Mouse (Mus musculus) myocyte (in vitro differentiated cells): Measurements from ENCODE around the gene Zfpm1. TPM values are rescaled to one million over a fixed set of nuclear protein-coding genes. Genes with fewer than 3 reads are reported as not detected.
A peak's percentile ranks its signal among the peaks of the same experiment; 100 is the strongest.

Experiments
- H3K27me3 ChIP-seq: one replicate; pipeline ENCODE4 v1.6.1; 2011; ENCODE audit not compliant: control insufficient read depth, insufficient read depth, insufficient read length
- H3K36me3 ChIP-seq: one replicate; pipeline ENCODE4 v1.6.1; 2011; ENCODE audit not compliant: control insufficient read depth, insufficient read depth
- H3K4me2 ChIP-seq: one replicate; pipeline ENCODE4 v1.6.1; 2011; ENCODE audit warnings: low read depth, control low read depth
- H3K4me3 ChIP-seq: one replicate; pipeline ENCODE4 v1.5.1; 2011; ENCODE audit warnings: mild to moderate bottlenecking, control low read depth, moderate library complexity
- H3K79me2 ChIP-seq: one replicate; pipeline ENCODE4 v1.6.1; 2011; ENCODE audit not compliant: control insufficient read depth, insufficient read depth
- H3ac ChIP-seq: one replicate; pipeline ENCODE4 v1.6.1; 2011; ENCODE audit not compliant: control insufficient read depth, insufficient read length
- CEBPB ChIP-seq: IDR thresholded peaks from 2 replicates; pipeline ENCODE4 v1.6.1; 2011; ENCODE audit warnings: mild to moderate bottlenecking, moderate library complexity; ENCODE audit not compliant: poor library complexity, insufficient read depth, severe bottlenecking
- E2F4 ChIP-seq: IDR thresholded peaks from one replicate; pipeline ENCODE4 v1.6.1; 2011; ENCODE audit warnings: mild to moderate bottlenecking, control low read depth, moderate library complexity; ENCODE audit not compliant: insufficient read depth
- MAX ChIP-seq: IDR thresholded peaks from one replicate; pipeline ENCODE4 v1.6.1; 2011; ENCODE audit warnings: low read depth, mild to moderate bottlenecking, control low read depth
- MYOD1 ChIP-seq, 3 experiments: IDR thresholded peaks; one replicate each; pipeline ENCODE4 v1.6.1; 2011; ENCODE audit warnings: control low read depth in 2 of 3, low read depth in 2 of 3, mild to moderate bottlenecking in 2 of 3, moderate library complexity in 1 of 3; ENCODE audit not compliant: insufficient read length in 2 of 3, control insufficient read depth in 1 of 3
- MYOG ChIP-seq, 3 experiments: IDR thresholded peaks; one replicate each; pipeline ENCODE4 v1.6.1; 2011; ENCODE audit warnings: control low read depth in 2 of 3, low read depth in 2 of 3, mild to moderate bottlenecking in 2 of 3; ENCODE audit not compliant: insufficient read length in 2 of 3, control insufficient read depth in 1 of 3, insufficient read depth in 1 of 3
- POLR2A ChIP-seq: IDR thresholded peaks from one replicate; pipeline ENCODE4 v1.6.1; 2011; ENCODE audit warnings: low read depth, mild to moderate bottlenecking, control low read depth, moderate library complexity; ENCODE audit not compliant: insufficient read length
- POLR2AphosphoS2 ChIP-seq: IDR thresholded peaks from one replicate; pipeline ENCODE4 v1.6.1; 2011; ENCODE audit warnings: low read depth, control low read depth; ENCODE audit not compliant: insufficient read length
- REST ChIP-seq: IDR thresholded peaks from one replicate; pipeline ENCODE4 v1.6.1; 2011; ENCODE audit warnings: mild to moderate bottlenecking, control low read depth, moderate library complexity; ENCODE audit not compliant: insufficient read depth, insufficient read length
- SRF ChIP-seq: IDR thresholded peaks from one replicate; pipeline ENCODE4 v1.6.1; 2011; ENCODE audit warnings: low read depth; ENCODE audit not compliant: control insufficient read depth, insufficient read length
- TCF12 ChIP-seq: IDR thresholded peaks from one replicate; pipeline ENCODE4 v1.6.1; 2011; ENCODE audit warnings: mild to moderate bottlenecking, control low read depth; ENCODE audit not compliant: poor library complexity, insufficient read depth, severe bottlenecking
- TCF3 ChIP-seq: IDR thresholded peaks from one replicate; pipeline ENCODE4 v1.6.1; 2011; ENCODE audit warnings: low read depth, control low read depth; ENCODE audit not compliant: insufficient read length
- USF1 ChIP-seq: IDR thresholded peaks from one replicate; pipeline ENCODE4 v1.6.1; 2011; ENCODE audit warnings: low read depth, mild to moderate bottlenecking, control low read depth, moderate library complexity
- polyA plus RNA-seq: library from polyadenylated mRNA; unstranded; fragments of >200 nt; fragmentation: generic; extraction: Trizol; gene quantifications from one replicate; pipeline ENCODE4 v1.2.1, GENCODE M21; 2012; ENCODE audit warnings: missing spikeins

Zfpm1 gene
- polyA plus RNA-seq, 1 experiment, result 22.6 TPM

GRCm38 (mm10) chr8:122264243-122264642, 17.7 kb upstream of the Zfpm1 start:
- Histone ChIP-seq H3K4me3 (no peak overlapping the region), H3K4me2 (no peak overlapping the region), H3K27me3 (no peaks in the 10 kb centered on the region), H3K36me3 (peaks cover 4% of the 10 kb centered on the region), H3ac (no peak overlapping the region), H3K79me2 (no peaks in the 10 kb centered on the region)
- TF ChIP-seq TCF3 (no peak), E2F4 (no peak), POLR2A (no peak), POLR2AphosphoS2 (no peak), TCF12 (no peak), SRF (no peak), MAX (no peak), USF1 (no peak), MYOD1 (IDR thresholded peaks at IDR 0.05; ENCODE audit: control insufficient read depth in 1 of 3, insufficient read length in 2 of 3, low read depth in 2 of 3) (no peak), MYOG (IDR thresholded peaks at IDR 0.05; ENCODE audit: control insufficient read depth in 1 of 3, insufficient read depth in 1 of 3, insufficient read length in 2 of 3, low read depth in 2 of 3) (no peak), CEBPB (no peak)

DNA sequence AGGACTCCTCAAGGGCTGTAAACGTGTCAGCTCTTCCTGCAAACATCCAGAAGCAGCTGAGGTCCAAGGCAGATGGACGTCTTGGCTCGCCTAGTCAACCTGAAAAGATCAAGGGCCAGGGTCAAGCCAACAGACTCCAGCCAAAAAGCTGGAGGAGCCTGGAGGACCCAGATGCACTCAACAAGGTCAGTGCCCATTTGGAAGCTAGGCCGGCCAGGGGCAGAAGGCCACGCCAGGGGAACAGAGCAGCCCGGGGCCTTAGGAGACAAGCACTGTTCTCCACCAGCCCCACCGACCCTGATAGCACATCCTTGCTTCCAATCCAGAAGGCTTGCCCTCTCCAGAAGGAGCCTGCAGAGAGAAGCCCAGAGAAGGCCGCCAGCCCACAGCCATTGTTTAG, 16.4 kb upstream of the Zfpm1 start:
- TF ChIP-seq SRF, result no peak
- TF ChIP-seq USF1, result no peak
- no peak for TF ChIP-seq E2F4
- no peak for TF ChIP-seq TCF12
- no peak for TF ChIP-seq MYOD1 (IDR thresholded peaks at IDR 0.05; ENCODE audit: control insufficient read depth in 1 of 3, insufficient read length in 2 of 3, low read depth in 2 of 3)
- no peak for TF ChIP-seq MAX
- TF ChIP-seq REST, result no peak
- TF ChIP-seq POLR2A, result no peak
- no peak for TF ChIP-seq CEBPB
- TF ChIP-seq POLR2AphosphoS2, result no peak
- no peak for TF ChIP-seq MYOG (IDR thresholded peaks at IDR 0.05; ENCODE audit: control insufficient read depth in 1 of 3, insufficient read depth in 1 of 3, insufficient read length in 2 of 3, low read depth in 2 of 3)
- no peak for TF ChIP-seq TCF3
- Histone ChIP-seq H3K27me3 (no peaks in the 10 kb centered on the region), H3K4me3 (no peak overlapping the region), H3K36me3 (peaks cover 4% of the 10 kb centered on the region), H3K79me2 (no peaks in the 10 kb centered on the region), H3ac (no peak overlapping the region), H3K4me2 (no peak overlapping the region)

DNA sequence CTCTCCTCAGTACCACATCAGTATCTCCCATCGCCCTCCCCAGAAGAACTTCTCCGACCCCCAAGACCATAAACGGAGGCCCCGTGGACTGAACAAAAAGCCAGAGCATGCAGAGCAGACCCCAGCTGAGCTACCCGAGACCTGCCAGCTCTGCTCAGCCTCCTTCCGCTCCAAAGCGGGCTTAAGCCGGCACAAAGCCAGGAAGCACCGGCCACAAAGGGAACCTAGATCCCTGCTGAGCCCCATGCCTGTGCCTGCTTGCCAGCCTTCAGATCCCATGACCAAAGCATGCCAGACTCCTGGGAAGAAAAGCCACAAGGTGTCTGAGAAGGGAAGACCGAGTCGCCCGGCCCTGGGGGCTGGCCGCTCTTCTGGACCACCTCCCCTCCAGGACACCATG, 15.1 kb upstream of the Zfpm1 start:
- Histone ChIP-seq H3K4me3 (no peak overlapping the region), H3K79me2 (no peaks in the 10 kb centered on the region), H3K36me3 (peaks cover 4% of the 10 kb centered on the region), H3K4me2 (no peak overlapping the region), H3ac (no peak overlapping the region), H3K27me3 (no peaks in the 10 kb centered on the region)
- TF ChIP-seq TCF3 (no peak), CEBPB (no peak), MYOG (IDR thresholded peaks at IDR 0.05; ENCODE audit: control insufficient read depth in 1 of 3, insufficient read depth in 1 of 3, insufficient read length in 2 of 3, low read depth in 2 of 3) (no peak), E2F4 (no peak), MAX (no peak)

DNA sequence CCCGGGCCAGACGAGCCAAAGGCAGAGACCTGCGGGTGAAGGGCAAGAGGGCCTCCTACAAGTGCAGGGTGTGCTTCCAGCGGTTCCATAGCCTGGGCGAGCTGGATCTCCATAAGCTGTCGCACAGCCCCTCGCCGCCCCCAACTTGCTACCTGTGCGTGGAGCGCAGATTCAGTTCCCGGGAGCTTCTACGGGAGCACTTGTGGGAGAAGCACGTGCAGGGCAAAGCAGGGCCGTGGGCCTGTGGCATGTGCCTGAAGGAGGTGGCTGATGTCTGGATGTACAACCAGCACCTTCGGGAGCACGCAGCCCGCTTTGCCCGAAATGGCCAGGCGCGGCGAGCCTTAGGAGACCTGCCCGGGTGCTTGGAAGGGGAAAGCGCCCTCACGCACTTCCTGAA, 13.1 kb upstream of the Zfpm1 start:
- no peak overlapping the region for H3K4me2 ChIP-seq
- no peak overlapping the region for H3K4me3 ChIP-seq
- TF ChIP-seq E2F4, result no peak
- TF ChIP-seq SRF, result no peak
- no peak for TF ChIP-seq MYOG (IDR thresholded peaks at IDR 0.05; ENCODE audit: control insufficient read depth in 1 of 3, insufficient read depth in 1 of 3, insufficient read length in 2 of 3, low read depth in 2 of 3)
- TF ChIP-seq POLR2A, result no peak
- TF ChIP-seq CEBPB, result no peak
- TF ChIP-seq TCF12, result no peak
- no peak for TF ChIP-seq REST
- no peak for TF ChIP-seq TCF3
- no peak for TF ChIP-seq USF1
- TF ChIP-seq POLR2AphosphoS2, result no peak
- TF ChIP-seq MYOD1 (IDR thresholded peaks at IDR 0.05; ENCODE audit: control insufficient read depth in 1 of 3, insufficient read length in 2 of 3, low read depth in 2 of 3), result no peak
- no peaks in the 10 kb centered on the region for H3K79me2 ChIP-seq
- no peaks in the 10 kb centered on the region for H3K27me3 ChIP-seq
- H3K36me3 ChIP-seq, result peaks cover 4% of the 10 kb centered on the region
- no peak overlapping the region for H3ac ChIP-seq

DNA sequence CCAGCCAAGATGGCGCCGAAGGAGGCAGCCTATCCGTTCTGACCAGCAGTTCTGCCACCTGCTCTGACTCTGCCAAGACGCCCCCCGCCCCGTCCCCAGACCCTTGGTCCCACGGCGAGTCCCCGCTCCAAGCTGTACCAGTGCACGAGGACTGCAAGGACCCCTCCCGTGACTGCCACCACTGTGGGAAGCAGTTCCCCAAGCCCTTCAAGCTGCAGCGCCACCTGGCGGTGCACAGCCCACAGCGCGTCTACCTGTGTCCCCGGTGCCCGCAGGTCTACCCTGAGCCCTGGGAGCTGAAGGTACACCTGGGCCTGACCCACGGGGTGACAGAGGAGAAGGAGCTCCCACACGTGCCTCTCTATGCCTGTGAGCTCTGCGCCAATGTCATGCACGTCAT, 12.5 kb upstream of the Zfpm1 start:
- Histone ChIP-seq H3K27me3 (no peaks in the 10 kb centered on the region), H3K79me2 (no peaks in the 10 kb centered on the region), H3K4me2 (no peak overlapping the region), H3ac (no peak overlapping the region), H3K36me3 (peaks cover 4% of the 10 kb centered on the region), H3K4me3 (no peak overlapping the region)
- no peak for TF ChIP-seq TCF12
- no peak for TF ChIP-seq MAX
- peak; percentile 71 for TF ChIP-seq POLR2AphosphoS2
- no peak for TF ChIP-seq SRF
